Mouse (Mus musculus): ENCODE results near the gene Fmo2. TPM values are rescaled to one million over a fixed set of nuclear protein-coding genes. Genes with fewer than 3 reads are reported as not detected.
A peak's percentile ranks its signal among the peaks of the same experiment; 100 is the strongest.

The Fmo2 gene
- polyA plus RNA-seq, 1 experiment from 2014 or later, result 0.15 TPM

DNA sequence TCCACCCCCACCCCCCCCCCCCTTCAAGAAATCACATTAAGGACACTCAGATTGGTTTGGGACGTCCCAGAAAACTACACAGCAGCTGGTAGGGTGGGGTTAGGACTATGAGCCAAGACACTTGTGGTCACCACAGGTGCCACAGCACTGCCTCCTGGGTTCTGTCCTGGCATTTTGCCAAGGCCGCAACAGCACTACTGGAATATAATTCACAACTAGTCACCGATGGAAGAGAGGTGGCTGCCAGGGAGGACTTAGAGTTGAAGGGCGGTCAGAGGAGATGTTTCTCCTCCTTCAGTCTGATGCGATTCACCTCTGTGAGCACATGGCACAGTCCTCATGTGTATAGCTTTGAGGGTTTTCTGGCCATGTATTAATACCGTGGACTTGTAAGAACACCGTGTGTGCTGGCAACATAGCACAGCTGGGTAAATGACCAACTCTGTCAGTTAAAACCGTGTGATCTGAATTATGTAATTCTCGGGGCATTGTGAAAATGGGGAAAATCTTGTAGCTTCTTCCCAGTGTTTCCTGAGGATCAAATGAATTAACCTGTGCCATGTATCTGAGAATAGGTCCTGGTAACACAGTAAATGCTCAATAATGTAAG lies 38.4 kb downstream of the Fmo2 start:
- Histone ChIP-seq H3K9me3 (no peaks in the 10 kb centered on the region), H3K4me1 (peaks cover 18% of the 10 kb centered on the region), H3K9ac (replicated peaks) (no peak overlapping the region), H3K27ac (replicated peaks) (no peak overlapping the region), H3K4me3 (no peak overlapping the region), H3K36me3 (no peaks in the 10 kb centered on the region), H3K27me3 (peaks cover 5% of the 10 kb centered on the region; the same call in 1 of the 2 replicates), H3K4me2 (replicated peaks) (no peak overlapping the region)
- no peak; the same call in 1 of the 2 replicates for ATAC-seq (ENCODE audit: low FRiP score, low read depth)
- 79% methylated on average over 9 of the region's 9 CpGs for WGBS

DNA sequence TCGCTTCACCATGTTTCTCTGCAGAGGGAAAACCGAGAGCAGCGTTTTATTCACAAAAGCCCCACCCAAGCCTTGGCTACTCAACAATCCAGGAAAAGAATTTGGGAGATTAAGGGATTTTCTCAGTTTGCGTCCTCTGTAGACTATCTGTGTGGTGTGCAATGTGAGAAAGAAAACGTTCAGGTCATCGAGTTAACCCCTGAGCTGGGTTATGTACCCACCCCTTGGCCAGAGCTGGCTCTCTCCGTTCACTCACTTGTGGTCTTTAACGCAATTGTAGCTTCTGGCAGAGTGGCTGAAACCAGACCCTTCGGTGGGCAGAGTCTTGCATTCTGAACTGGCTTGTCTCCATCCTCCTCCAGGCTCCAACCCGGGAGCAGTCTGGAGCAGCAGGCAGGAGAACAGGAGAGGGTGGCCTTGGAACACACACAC lies 39.0 kb downstream of the Fmo2 start:
- peaks cover 5% of the 10 kb centered on the region; the same call in 1 of the 2 replicates for H3K27me3 ChIP-seq
- peak; percentile 24; the same call in 1 of the 2 replicates for ATAC-seq (ENCODE audit: low FRiP score, low read depth)
- H3K4me1 ChIP-seq, result peaks cover 18% of the 10 kb centered on the region
- H3K4me2 ChIP-seq (replicated peaks), result no peak overlapping the region
- no peaks in the 10 kb centered on the region for H3K36me3 ChIP-seq
- H3K9me3 ChIP-seq, result no peaks in the 10 kb centered on the region
- no peak overlapping the region for H3K27ac ChIP-seq (replicated peaks)
- no peak overlapping the region for H3K4me3 ChIP-seq
- H3K9ac ChIP-seq (replicated peaks), result no peak overlapping the region
- WGBS, result 25% methylated on average over 10 of the region's 10 CpGs

DNA sequence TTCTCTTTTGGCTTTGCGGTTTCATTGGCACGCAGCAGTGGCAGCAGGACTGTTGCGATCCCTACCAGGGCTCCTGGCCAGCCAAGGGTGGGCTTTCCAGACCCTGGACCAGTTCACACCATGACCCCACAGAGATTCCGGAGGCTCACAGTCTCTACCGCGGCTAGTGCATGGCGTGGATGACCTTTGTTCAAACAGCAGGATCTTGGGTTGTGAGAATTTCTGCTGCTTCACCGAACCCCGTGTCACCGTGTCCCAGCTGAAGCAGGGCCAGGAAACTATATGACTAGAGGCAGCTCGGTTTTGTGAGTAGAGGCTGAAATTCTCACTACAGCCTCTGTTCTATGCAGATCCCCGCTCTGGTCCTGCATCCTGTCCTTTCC lies 39.8 kb downstream of the Fmo2 start:
- Histone ChIP-seq H3K9ac (replicated peaks) (peak overlapping the region; percentile 28; the same call in 1 of the 2 replicates), H3K4me1 (peaks cover 18% of the 10 kb centered on the region), H3K4me2 (replicated peaks) (peak overlapping the region; percentile 38), H3K27ac (replicated peaks) (peak overlapping the region; percentile 56; the same call in 1 of the 2 replicates), H3K36me3 (no peaks in the 10 kb centered on the region), H3K9me3 (no peaks in the 10 kb centered on the region), H3K4me3 (peak overlapping the region; percentile 14; the same call in 1 of the 2 replicates), H3K27me3 (peaks cover 5% of the 10 kb centered on the region; the same call in 1 of the 2 replicates)
- WGBS, result 58% methylated on average over 12 of the region's 12 CpGs
- ATAC-seq (ENCODE audit: low FRiP score, low read depth), result peak; percentile 43

DNA sequence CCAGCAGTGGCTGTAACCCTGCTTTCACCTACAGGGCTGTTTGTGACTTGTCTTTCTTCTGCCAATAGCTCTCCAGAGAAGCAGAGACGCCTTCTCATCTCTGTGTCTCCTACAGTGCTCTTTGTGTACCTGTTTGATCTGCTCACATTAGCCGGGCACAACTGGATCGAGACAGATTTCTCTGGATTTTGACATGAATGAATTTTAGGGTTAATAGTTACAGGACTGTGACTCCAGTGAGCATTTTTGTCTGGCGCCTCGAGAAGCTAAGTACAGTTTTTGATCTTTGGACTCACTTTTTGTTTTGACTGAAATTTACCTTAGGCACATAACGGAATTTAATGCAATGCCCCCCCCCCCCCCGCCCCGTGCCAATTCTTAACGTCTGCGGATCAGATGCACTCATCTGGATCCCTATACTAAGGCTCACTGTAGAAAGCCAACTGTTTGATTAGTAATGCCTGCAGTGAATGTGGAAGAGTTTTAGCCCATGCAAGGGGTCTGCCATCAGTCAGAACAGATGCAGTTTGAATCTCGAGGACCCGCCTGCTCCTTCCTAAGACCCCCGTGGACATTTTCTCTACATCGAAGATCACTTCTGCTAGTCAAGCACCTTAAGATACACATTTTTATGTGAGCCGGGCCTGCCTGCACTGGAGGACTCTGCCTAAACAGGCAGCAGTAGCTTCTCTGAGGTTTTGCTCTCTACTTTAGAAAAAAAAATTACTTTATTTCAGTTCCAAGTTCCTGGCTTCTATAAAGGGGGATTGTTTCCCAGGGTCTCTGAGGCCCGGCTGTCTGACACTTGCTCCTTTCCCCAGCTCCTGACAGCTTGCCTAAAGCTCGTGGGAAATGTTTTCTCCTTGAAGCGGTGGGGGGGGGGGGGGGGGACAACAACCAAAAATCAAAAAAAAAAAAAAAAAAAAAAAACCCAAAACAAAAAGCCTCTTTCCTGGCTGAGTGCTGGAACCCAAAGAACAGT lies 40.5 kb downstream of the Fmo2 start:
- Histone ChIP-seq H3K9ac (replicated peaks) (no peak overlapping the region), H3K9me3 (no peaks in the 10 kb centered on the region), H3K4me2 (replicated peaks) (peak overlapping the region; percentile 38), H3K36me3 (no peaks in the 10 kb centered on the region), H3K4me3 (peak overlapping the region; percentile 14; the same call in 1 of the 2 replicates), H3K27ac (replicated peaks) (peak overlapping the region; percentile 56; the same call in 1 of the 2 replicates), H3K27me3 (peaks cover 5% of the 10 kb centered on the region; the same call in 1 of the 2 replicates), H3K4me1 (peaks cover 18% of the 10 kb centered on the region)
- 56% methylated on average over 17 of the region's 18 CpGs for WGBS
- ATAC-seq (ENCODE audit: low FRiP score, low read depth), result peak; percentile 44; the same call in 1 of the 2 replicates

DNA sequence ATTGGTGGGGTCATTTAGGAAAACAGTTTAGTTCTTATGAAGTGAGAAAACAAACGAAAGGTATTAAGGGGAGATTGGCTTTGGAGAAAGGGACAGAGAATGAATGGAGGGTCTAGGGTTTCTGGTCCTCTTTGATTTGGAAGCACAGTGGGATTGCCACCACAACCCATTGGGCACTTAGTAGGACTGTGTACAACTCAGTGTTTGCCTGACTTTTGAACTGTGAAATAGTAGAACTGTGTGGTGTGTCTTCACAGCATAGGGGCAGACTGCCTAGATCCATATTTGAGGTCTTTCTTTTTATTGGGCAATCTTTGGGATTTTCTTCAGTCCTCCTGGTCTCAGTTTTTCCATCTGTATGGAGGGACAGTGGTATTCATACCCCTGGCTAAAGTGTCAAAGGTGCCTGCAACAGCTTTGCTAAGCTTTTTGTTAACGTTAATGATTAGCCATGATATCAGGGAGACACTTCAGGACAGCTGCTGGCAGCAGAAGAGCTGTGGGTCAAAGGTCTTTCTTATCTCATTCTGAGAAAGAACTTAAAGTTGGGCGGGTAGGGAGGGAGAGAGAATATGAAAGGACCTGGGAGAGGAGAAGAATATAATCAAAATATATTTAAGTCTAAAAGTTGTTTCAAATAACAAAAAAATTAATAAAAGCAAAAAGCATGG lies 44.6 kb downstream of the Fmo2 start:
- Histone ChIP-seq H3K4me2 (replicated peaks) (no peak overlapping the region), H3K4me1 (peaks cover 6% of the 10 kb centered on the region; the same call in 1 of the 2 replicates), H3K36me3 (no peaks in the 10 kb centered on the region), H3K4me3 (no peak overlapping the region), H3K27me3 (no peaks in the 10 kb centered on the region), H3K9ac (replicated peaks) (no peak overlapping the region), H3K27ac (replicated peaks) (no peak overlapping the region), H3K9me3 (no peaks in the 10 kb centered on the region)
- 73% methylated on average over 3 of the region's 3 CpGs for WGBS
- ATAC-seq (ENCODE audit: low FRiP score, low read depth), result no peak

DNA sequence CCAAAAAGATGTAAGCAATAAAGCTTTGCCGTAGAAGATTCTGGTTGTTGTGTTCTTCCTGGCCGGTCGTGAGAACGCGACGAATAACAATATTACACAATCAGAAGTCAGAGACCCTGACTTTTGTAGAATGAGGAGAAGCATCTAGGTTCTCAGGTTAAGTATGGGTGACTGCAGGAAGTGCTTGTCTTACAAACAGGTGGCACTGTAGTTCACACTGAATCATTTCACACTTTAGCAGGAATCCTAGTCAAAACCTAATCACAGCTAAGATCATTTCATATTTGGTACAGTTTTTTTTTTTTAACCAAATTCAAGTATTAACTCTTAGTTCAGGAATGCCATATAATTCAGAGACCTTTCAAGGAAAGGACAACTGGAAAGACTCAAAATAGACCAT lies 51.0 kb downstream of the Fmo2 start:
- Histone ChIP-seq H3K27ac (replicated peaks) (no peak overlapping the region), H3K9ac (replicated peaks) (no peak overlapping the region), H3K27me3 (no peaks in the 10 kb centered on the region), H3K4me2 (replicated peaks) (no peak overlapping the region), H3K4me3 (no peak overlapping the region), H3K4me1 (no peaks in the 10 kb centered on the region), H3K9me3 (no peaks in the 10 kb centered on the region), H3K36me3 (no peaks in the 10 kb centered on the region)
- over 99% methylated on average over 6 of the region's 6 CpGs for WGBS
- ATAC-seq (ENCODE audit: low FRiP score, low read depth), result no peak

DNA sequence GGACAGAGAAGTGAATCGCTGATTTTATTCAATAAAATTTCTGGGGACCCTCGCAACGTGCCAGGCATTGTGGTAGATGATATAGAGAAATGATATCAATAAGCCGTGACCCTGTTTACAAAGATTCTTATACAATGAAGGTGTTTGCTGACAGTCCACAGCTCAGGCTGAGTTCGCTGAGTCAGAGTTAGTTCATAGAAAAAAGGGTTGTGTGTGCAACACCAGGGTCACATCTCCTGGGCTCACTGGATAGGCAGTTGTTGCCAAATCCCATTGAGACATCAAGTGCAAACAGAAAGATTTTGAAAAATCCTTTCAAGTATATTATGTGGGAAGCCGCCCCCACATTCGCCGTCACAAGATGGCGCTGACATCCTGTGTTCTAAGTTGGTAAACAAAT lies 58.3 kb downstream of the Fmo2 start:
- H3K4me3 ChIP-seq, result no peak overlapping the region
- H3K4me1 ChIP-seq, result no peaks in the 10 kb centered on the region
- no peak overlapping the region for H3K9ac ChIP-seq (replicated peaks)
- H3K36me3 ChIP-seq, result no peaks in the 10 kb centered on the region
- no peak overlapping the region for H3K4me2 ChIP-seq (replicated peaks)
- no peak overlapping the region for H3K27ac ChIP-seq (replicated peaks)
- H3K9me3 ChIP-seq, result no peaks in the 10 kb centered on the region
- no peak for ATAC-seq (ENCODE audit: low FRiP score, low read depth)
- H3K27me3 ChIP-seq, result no peaks in the 10 kb centered on the region; the same call in 1 of the 2 replicates
- 94% methylated on average over 9 of the region's 9 CpGs for WGBS

DNA sequence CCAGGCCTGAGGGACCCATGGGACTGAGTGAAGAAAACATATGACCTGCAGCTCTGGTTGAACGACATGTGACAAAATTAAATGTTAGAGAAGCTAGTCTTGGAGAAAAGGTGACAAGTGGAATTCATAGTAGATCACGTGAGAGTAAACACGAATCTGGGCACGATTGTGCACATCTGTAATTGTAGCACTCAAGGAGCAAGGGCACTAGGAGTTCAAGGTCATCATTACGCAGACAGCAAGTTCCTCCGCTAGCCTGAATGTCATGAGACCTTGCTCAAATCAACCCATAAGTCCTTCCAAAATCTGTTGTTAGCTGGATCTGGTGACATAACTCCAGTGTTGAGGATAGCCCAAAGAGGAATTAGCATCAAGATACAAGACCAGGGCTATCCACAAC lies 59.5 kb downstream of the Fmo2 start:
- Histone ChIP-seq H3K9me3 (no peaks in the 10 kb centered on the region), H3K36me3 (no peaks in the 10 kb centered on the region), H3K4me2 (replicated peaks) (no peak overlapping the region), H3K9ac (replicated peaks) (no peak overlapping the region), H3K4me3 (no peak overlapping the region), H3K4me1 (no peaks in the 10 kb centered on the region), H3K27me3 (no peaks in the 10 kb centered on the region; the same call in 1 of the 2 replicates), H3K27ac (replicated peaks) (no peak overlapping the region)
- 95% methylated on average over 6 of the region's 6 CpGs for WGBS
- no peak for ATAC-seq (ENCODE audit: low FRiP score, low read depth)

DNA sequence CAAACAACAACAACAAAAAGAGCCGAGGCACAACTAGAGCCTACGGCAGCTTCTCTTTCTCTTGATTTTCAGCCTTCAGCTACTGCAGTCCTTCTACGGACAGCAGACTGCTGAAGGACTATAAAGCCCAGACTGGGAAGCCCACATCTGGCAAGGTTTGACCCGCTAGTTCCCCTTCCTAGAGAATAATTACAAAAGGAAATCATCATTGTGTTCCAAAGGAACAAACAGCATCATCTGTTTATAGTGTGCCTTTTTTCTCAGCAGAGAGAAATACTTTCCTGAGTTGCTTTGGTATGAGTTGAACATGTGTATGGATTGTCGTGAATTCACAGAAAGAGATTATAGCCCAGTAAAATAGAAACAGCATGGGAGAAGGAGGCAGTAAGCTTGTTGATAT lies 64.2 kb downstream of the Fmo2 start:
- WGBS, result 83% methylated on average over 5 of the region's 5 CpGs
- no peak for ATAC-seq (ENCODE audit: low FRiP score, low read depth)
- H3K27me3 ChIP-seq, result peaks cover 4% of the 10 kb centered on the region; the same call in 1 of the 2 replicates
- peaks cover 2% of the 10 kb centered on the region; the same call in 1 of the 2 replicates for H3K36me3 ChIP-seq
- peaks cover 12% of the 10 kb centered on the region for H3K4me1 ChIP-seq
- H3K27ac ChIP-seq (replicated peaks), result no peak overlapping the region
- H3K4me2 ChIP-seq (replicated peaks), result no peak overlapping the region
- H3K4me3 ChIP-seq, result no peak overlapping the region
- H3K9me3 ChIP-seq, result no peaks in the 10 kb centered on the region
- H3K9ac ChIP-seq (replicated peaks), result no peak overlapping the region

DNA sequence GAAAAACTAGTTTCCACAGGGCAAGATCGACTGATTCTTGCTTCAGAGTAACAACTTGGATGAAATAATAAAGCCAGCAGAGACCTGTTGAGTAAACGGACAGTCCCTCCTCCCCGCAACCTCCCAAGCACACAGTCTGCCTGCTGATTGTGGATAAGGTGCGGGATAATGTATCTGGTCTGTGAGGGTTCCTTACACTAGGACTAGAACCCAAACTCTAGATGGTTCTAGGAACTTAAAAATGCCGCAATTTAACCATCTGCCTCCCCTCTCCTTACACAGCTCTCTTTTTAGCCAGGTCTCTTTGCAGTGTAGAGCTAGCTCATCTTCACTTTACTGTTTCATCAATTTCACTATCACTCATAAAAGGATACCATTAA lies 66.0 kb downstream of the Fmo2 start:
- no peak overlapping the region for H3K9ac ChIP-seq (replicated peaks)
- H3K9me3 ChIP-seq, result no peaks in the 10 kb centered on the region
- peaks cover 2% of the 10 kb centered on the region; the same call in 1 of the 2 replicates for H3K36me3 ChIP-seq
- 15% methylated on average over 5 of the region's 5 CpGs for WGBS
- peak overlapping the region; percentile 44 for H3K4me2 ChIP-seq (replicated peaks)
- H3K27ac ChIP-seq (replicated peaks), result 0 out of 2 replicates have a peak overlapping the region, but pooled peaks have one; percentile 73
- no peak overlapping the region for H3K4me3 ChIP-seq
- peaks cover 4% of the 10 kb centered on the region; the same call in 1 of the 2 replicates for H3K27me3 ChIP-seq
- peak; percentile 68 for ATAC-seq (ENCODE audit: low FRiP score, low read depth)
- H3K4me1 ChIP-seq, result peaks cover 12% of the 10 kb centered on the region

DNA sequence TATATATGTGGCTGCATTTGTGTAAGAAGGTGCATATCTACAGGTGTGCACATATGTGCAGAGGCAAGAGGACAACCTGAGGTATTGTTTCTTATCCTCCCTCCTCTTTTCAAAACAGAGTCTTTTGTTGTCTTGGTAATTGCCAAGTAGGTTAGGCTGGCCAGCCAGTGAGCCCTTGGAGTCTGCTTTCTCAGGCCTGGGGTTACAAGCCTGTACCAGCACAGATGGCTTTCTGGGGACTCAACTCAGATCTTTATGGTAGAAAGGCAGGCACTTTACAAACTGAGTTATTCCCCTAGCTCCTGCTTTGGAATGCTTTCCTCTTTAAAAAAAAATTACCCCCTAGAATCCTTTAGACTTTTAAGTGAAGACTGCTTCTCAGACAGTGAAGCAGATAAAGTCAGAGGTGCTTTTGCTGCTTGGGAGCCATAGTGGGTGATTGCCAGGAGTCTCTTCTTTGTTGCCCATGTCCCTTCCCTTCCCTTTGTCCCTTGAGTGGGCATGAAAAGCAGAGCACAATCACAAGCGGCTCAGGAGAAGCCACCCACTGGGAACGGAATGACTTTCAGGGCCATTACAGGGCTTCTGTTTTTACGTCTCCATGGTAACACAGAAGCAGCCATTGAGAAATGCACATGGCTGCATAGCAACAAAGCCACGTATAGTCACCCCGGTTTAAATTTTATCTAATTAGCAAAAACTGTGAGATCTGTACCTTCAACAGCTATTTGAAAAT lies 66.5 kb downstream of the Fmo2 start:
- WGBS, result 1% methylated on average over 5 of the region's 5 CpGs
- Histone ChIP-seq H3K36me3 (peaks cover 2% of the 10 kb centered on the region; the same call in 1 of the 2 replicates), H3K9me3 (no peaks in the 10 kb centered on the region), H3K9ac (replicated peaks) (no peak overlapping the region), H3K4me2 (replicated peaks) (peak overlapping the region; percentile 44), H3K27ac (replicated peaks) (peak overlapping the region; percentile 73), H3K4me3 (no peak overlapping the region), H3K27me3 (peaks cover 5% of the 10 kb centered on the region; the same call in 1 of the 2 replicates), H3K4me1 (peaks cover 12% of the 10 kb centered on the region)
- peak; percentile 95 for ATAC-seq (ENCODE audit: low FRiP score, low read depth)

All from midbrain, embryonic 12.5 days (tissue).